Mouse (Mus musculus) heart, adult 2 months (tissue): Measurements from ENCODE around the gene Utp3. TPM values are rescaled to one million over a fixed set of nuclear protein-coding genes. Genes with fewer than 3 reads are reported as not detected.
A peak's percentile ranks its signal among the peaks of the same experiment; 100 is the strongest.

Experiments used
- DNase-seq, 2 experiments: peaks; one replicate each; pipeline ENCODE4 v3.0.0; 2021
- H3K27ac ChIP-seq: fragments of 200-600 bp; 2 replicates; pipeline ENCODE4 v1.8.1; 2022
- H3K27me3 ChIP-seq: fragments of 200-500 bp; 2 replicates; pipeline ENCODE4 v1.6.1; 2012; ENCODE audit warnings: mild to moderate bottlenecking, low read length, inconsistent platforms, mixed read lengths; ENCODE audit not compliant: control insufficient read depth, insufficient read depth
- H3K36me3 ChIP-seq: fragments of 200-500 bp; 2 replicates; pipeline ENCODE4 v1.6.1; 2012; ENCODE audit warnings: low read length, inconsistent platforms; ENCODE audit not compliant: control insufficient read depth, insufficient read depth
- H3K4me1 ChIP-seq: fragments of 200-500 bp; 2 replicates; pipeline ENCODE4 v1.6.1; 2011; ENCODE audit warnings: low read length; ENCODE audit not compliant: control insufficient read depth, insufficient read depth
- H3K4me3 ChIP-seq: fragments of 200-600 bp; 2 replicates; pipeline ENCODE4 v1.8.1; 2022
- H3K79me2 ChIP-seq: fragments of 200-500 bp; replicated peaks from 2 replicates; pipeline ENCODE4 v1.6.1; 2012; ENCODE audit warnings: mild to moderate bottlenecking, inconsistent platforms, low read length, moderate library complexity, mixed read lengths; ENCODE audit not compliant: control insufficient read depth, insufficient read depth
- H3K9ac ChIP-seq: fragments of 200-500 bp; 2 replicates; pipeline ENCODE4 v1.6.1; 2012; ENCODE audit warnings: low read depth, mild to moderate bottlenecking, control low read depth, inconsistent platforms, low read length, mixed read lengths
- CTCF ChIP-seq: fragments of 200-600 bp; IDR thresholded peaks from 2 replicates; pipeline ENCODE4 v1.8.1; 2022; ENCODE audit warnings: antibody characterized with exemption, mild to moderate bottlenecking, moderate library complexity
- EP300 ChIP-seq: fragments of 200-500 bp; IDR thresholded peaks from 2 replicates; pipeline ENCODE4 v1.6.1; 2011; ENCODE audit warnings: low read depth, low read length, control low read depth; ENCODE audit not compliant: insufficient read depth
- POLR2A ChIP-seq: fragments of 200-500 bp; IDR thresholded peaks from 2 replicates; pipeline ENCODE4 v1.6.1; 2011; ENCODE audit warnings: mild to moderate bottlenecking, low read depth, low read length, control low read depth; ENCODE audit not compliant: insufficient read depth
- WGBS: fragments of 180-500 bp; shearing (Covaris S2); methylation state at CpG from one replicate; pipeline ENCODE4 v1.1.7; 2018; 5-methylcytosine and 5-hydroxymethylcytosine counted together
- intact Hi-C: fragments of 180-260 bp; cut with DNase I; formaldehyde crosslinking; loops from one replicate; pipeline ENCODE4 v1.15.1; 2025
- long read RNA-seq: library from polyadenylated mRNA; stranded (forward); transcript quantifications from one replicate; pipeline ENCODE4 v2.0.0, GENCODE M21; 2021
- polyA plus RNA-seq: library from polyadenylated mRNA; depleted of rRNA; stranded (reverse); fragments of >200 nt; gene quantifications from 2 replicates; pipeline ENCODE4 v1.2.3, GENCODE M21; 2012; rRNA removed
- total RNA-seq, 2 experiments: library from RNA; stranded (reverse); gene quantifications; 2 replicates each; pipeline ENCODE4 v1.2.3; 2021

Gene Utp3
- total RNA-seq (10 to 100 TPM; 19.9 to 22.7 TPM), polyA plus RNA-seq (6.9 and 8.8 TPM in 2 replicates)
- long read RNA-seq, transcript Utp3-201 (1 exons, 1,629 nt) = major isoform, 17 of 17 reads
- long read RNA-seq, partial matches to known transcripts = 0 of 17 reads
- long read RNA-seq, other reads (novel, unspliced or antisense) = 0 of 17 reads

DNA sequence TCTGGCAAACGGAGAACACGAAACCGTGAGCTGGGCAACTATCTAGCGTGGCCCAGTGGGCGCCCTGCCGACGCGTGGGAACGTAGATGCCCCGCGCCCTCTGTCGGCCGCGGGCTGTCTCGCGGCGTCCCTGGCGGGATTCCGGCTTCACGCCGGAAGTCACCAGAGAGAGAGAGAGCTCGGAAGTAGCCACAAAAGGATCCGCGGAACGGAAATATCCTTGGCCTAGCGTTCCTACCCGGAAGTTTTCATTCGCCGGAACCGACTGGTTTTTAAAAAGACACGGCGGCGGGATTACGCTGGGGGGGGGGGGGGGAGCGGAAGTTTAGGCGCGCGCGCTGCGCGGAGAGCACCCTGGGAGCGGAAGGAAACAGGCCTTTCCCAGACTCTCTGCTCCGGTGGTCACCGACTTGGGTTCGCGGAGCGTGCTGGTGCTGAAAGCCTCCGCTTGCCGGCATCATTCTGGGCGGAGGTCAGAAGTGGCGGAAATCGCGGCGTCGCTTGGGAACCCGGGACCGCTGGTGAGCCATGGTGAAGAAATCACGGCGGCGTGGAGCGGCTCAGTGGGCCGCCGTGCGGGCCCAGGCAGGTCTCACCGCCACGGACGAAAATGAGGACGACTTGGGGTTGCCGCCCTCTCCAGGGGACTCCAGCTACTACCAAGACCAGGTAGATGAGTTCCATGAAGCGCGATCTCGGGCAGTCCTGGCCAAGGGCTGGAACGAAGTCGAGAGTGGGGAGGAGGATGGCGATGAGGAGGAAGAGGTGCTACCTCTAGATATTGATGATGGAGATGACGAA, at the start of gene Utp3:
Gene Utp3, plus strand, starts transcription at position 377 of the 801 bp plus-strand sequence.
- Histone ChIP-seq H3K4me3 (peak within 1 kb of the TSS; percentile 84), H3K36me3 (peaks cover 13% of the 10 kb centered on the region), H3K4me1 (peaks cover 3% of the 10 kb centered on the region; the same call in 1 of the 2 replicates), H3K9ac (peak within 1 kb of the TSS; percentile 94), H3K79me2 (peaks cover 3% of the 10 kb centered on the region; the same call in 1 of the 2 replicates), H3K27me3 (no peaks in the 10 kb centered on the region), H3K27ac (peak within 1 kb of the TSS; percentile 99)
- under 1% methylated on average over 76 of the region's 76 CpGs for WGBS
- TF ChIP-seq EP300 = 0 out of 2 replicates have a peak, but pooled peaks have one; percentile 24
- peak; percentile 89 for TF ChIP-seq CTCF
- TF ChIP-seq POLR2A = peak; percentile 68
- DNase-seq = peak; percentile 93 to 94
- intact Hi-C loops = no loop called here

DNA sequence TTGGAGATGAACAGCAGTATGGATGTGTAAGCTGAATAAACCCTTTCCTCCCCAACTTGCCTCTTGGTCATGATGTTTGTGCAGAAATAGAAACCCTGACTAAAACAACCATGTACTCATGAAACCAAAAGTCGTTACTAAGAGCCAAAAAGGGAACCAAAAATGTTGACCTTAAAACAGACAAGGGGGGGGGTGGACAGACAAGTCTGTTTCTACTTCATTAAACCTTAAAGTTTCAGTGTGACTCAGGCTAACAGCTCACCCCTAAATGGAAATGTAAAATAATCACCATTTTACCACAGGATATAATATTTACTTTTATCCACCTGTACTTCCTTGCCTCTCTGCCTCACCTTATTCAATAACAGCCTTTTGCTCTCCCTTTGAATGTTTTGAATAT, 45.7 kb upstream of the Utp3 start:
- Histone ChIP-seq H3K4me1 (no peaks in the 10 kb centered on the region), H3K9ac (no peak overlapping the region), H3K27me3 (no peaks in the 10 kb centered on the region), H3K4me3 (no peak overlapping the region), H3K27ac (no peak overlapping the region), H3K79me2 (no peaks in the 10 kb centered on the region), H3K36me3 (no peaks in the 10 kb centered on the region)
- TF ChIP-seq EP300 (no peak), POLR2A (no peak), CTCF (no peak)
- no peak for DNase-seq
- 53% methylated on average over 1 of the region's 1 CpGs for WGBS
- intact Hi-C loops = no loop called here

DNA sequence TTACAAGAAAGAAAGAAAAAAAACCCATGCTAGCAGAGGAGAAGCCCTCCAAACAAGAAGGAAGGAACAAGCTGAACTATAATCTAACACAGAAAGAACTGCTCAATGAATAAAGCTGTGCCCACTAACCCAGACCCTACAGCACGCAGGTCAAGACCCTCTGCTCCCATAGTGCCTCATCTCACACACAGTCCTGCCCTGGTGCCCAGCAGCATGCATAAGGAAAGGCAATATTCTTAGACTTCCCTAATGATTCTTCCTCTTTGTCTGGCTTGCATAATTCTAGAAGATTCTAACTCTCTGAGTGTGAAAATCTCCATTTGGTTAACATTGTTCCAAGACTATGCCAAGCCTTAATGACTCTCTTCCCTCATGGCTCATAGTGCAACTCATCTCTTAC, 45.3 kb upstream of the Utp3 start:
- intact Hi-C loops = no loop called here
- no peak for DNase-seq
- no peaks in the 10 kb centered on the region for H3K79me2 ChIP-seq
- H3K4me3 ChIP-seq = no peak overlapping the region
- no peaks in the 10 kb centered on the region for H3K4me1 ChIP-seq
- H3K9ac ChIP-seq = no peak overlapping the region
- 72% methylated on average over 1 of the region's 1 CpGs for WGBS
- H3K27ac ChIP-seq = no peak overlapping the region
- H3K36me3 ChIP-seq = no peaks in the 10 kb centered on the region
- TF ChIP-seq CTCF = no peak
- no peak for TF ChIP-seq POLR2A
- no peak for TF ChIP-seq EP300
- no peaks in the 10 kb centered on the region for H3K27me3 ChIP-seq

DNA sequence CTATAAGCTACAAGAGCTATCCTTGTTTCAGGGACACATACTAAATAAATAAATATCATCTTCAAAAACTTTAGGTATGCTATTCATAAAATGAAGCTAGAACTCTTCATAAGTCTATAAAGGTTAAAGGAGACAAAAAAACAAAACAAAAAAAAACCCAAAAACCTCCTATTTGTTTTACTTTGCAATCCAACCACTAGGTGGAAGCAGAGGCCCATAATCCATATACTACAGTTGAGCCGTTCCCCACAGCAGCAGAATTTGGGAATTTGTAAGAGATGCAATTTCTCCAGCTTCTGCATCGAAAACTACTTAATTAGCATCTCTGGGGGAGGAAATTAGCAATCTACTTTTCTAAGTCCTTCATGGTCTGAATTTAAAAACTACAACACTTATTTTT, 35.0 kb upstream of the Utp3 start:
- Histone ChIP-seq H3K36me3 (no peaks in the 10 kb centered on the region), H3K27me3 (no peaks in the 10 kb centered on the region), H3K4me3 (no peak overlapping the region), H3K9ac (no peak overlapping the region), H3K27ac (no peak overlapping the region), H3K4me1 (peaks cover 2% of the 10 kb centered on the region), H3K79me2 (no peaks in the 10 kb centered on the region)
- DNase-seq = no peak
- WGBS = 4% methylated on average over 2 of the region's 2 CpGs
- intact Hi-C loops = no loop called here
- TF ChIP-seq EP300 = no peak
- TF ChIP-seq POLR2A = no peak
- peak; percentile 83 for TF ChIP-seq CTCF

DNA sequence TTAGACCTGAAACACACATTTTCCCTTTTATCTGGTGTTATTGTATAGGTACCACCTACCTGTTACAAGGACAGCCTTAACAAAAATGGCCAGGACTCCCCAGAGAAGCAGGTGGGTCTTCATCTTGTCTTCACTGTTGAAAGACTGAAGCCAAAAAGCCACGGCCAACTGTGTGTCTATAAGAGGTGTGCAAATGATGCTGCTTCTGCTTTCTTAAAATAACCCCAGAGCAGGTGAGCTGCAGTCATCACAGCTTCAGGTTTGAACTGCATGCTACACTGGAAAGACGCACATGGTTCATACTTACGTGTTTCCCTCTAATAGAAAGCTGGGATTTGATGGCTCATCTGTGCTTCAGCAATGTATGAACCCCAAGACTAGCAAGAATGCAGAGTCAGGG, 26.6 kb upstream of the Utp3 start, which contains the start of gene Jchain:
Gene Jchain, minus strand, starts transcription at position 235 of the 400 bp plus-strand sequence.
- Histone ChIP-seq H3K36me3 (no peaks in the 10 kb centered on the region), H3K27me3 (no peaks in the 10 kb centered on the region), H3K27ac (no peak within 1 kb of the TSS), H3K4me1 (no peaks in the 10 kb centered on the region), H3K79me2 (no peaks in the 10 kb centered on the region), H3K9ac (no peak within 1 kb of the TSS), H3K4me3 (no peak within 1 kb of the TSS)
- intact Hi-C loops = no loop called here
- TF ChIP-seq EP300 = no peak
- no peak for TF ChIP-seq CTCF
- no peak for TF ChIP-seq POLR2A
- WGBS = 89% methylated on average over 3 of the region's 3 CpGs
- no peak for DNase-seq

DNA sequence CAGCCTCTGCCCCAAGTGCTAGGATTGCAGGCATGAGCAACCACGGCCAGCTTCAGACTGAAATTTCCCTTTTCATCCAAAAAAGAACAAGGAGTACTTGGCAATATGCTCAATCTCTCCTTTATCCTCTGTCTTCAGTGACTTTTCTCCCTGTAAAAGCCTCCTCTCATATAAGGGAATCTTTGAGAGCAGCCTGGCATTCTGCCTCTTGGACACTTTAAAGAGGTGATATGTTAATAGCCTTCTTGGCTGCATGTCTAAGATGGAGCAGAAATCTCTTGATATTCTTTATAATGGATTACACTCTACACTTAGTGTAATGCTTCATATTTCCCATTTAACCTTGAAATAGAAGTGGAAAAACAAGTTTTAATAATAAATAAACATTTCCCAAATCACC, 23.4 kb upstream of the Utp3 start:
- no peak overlapping the region for H3K4me3 ChIP-seq
- no peak for DNase-seq
- no peak for TF ChIP-seq CTCF
- no peak for TF ChIP-seq POLR2A
- no peak for TF ChIP-seq EP300

More for the DNA sequence above, 23.4 kb upstream of the Utp3 start:
- Histone ChIP-seq H3K9ac (no peak overlapping the region), H3K27me3 (no peaks in the 10 kb centered on the region), H3K4me1 (no peaks in the 10 kb centered on the region), H3K79me2 (no peaks in the 10 kb centered on the region), H3K27ac (no peak overlapping the region), H3K36me3 (no peaks in the 10 kb centered on the region)
- intact Hi-C loops = no loop called here
- 45% methylated on average over 1 of the region's 1 CpGs for WGBS
